Mouse (Mus musculus) midbrain, embryonic 15.5 days (tissue): ENCODE measurements around the gene Olfr1392. TPM values are rescaled to one million over a fixed set of nuclear protein-coding genes. Genes with fewer than 3 reads are reported as not detected.

Experiments used
- ATAC-seq: fragments of 200-750 bp; cut with Nextera tagmentation; replicated peaks from 2 replicates; pipeline ENCODE4 v1.8.0; 2017; ENCODE audit warnings: moderate TSS enrichment
- H3K27ac ChIP-seq: fragments of 300-500 bp; sonication (generic); 2 replicates; pipeline ENCODE4 v1.5.1; 2015; ENCODE audit warnings: mild to moderate bottlenecking, inconsistent platforms
- H3K27me3 ChIP-seq: fragments of 300-500 bp; sonication (generic); replicated peaks from 2 replicates; pipeline ENCODE4 v1.6.1; 2015; ENCODE audit warnings: inconsistent platforms
- H3K36me3 ChIP-seq: fragments of 300-500 bp; sonication (generic); replicated peaks from 2 replicates; pipeline ENCODE4 v1.6.1; 2015; ENCODE audit warnings: inconsistent platforms
- H3K4me1 ChIP-seq: fragments of 300-500 bp; sonication (generic); 2 replicates; pipeline ENCODE4 v1.6.1; 2015; ENCODE audit warnings: inconsistent platforms
- H3K4me2 ChIP-seq: fragments of 300-500 bp; sonication (generic); 2 replicates; pipeline ENCODE4 v1.6.1; 2015; ENCODE audit warnings: inconsistent platforms, mild to moderate bottlenecking, moderate library complexity
- H3K4me3 ChIP-seq: fragments of 300-500 bp; sonication (generic); 2 replicates; pipeline ENCODE4 v1.5.1; 2015; ENCODE audit warnings: mild to moderate bottlenecking, inconsistent platforms
- H3K9ac ChIP-seq: fragments of 300-500 bp; sonication (generic); 2 replicates; pipeline ENCODE4 v1.6.1; 2015; ENCODE audit warnings: mild to moderate bottlenecking, inconsistent platforms
- H3K9me3 ChIP-seq: fragments of 300-500 bp; sonication (generic); 2 replicates; pipeline ENCODE4 v1.6.1; 2016; ENCODE audit warnings: inconsistent platforms
- WGBS: fragments of 180-500 bp; shearing (Covaris S2); methylation state at CpG from one replicate; pipeline ENCODE4 v1.1.7; 2015; ENCODE audit warnings: mixed read lengths; 5-methylcytosine and 5-hydroxymethylcytosine counted together
- polyA plus RNA-seq: library from polyadenylated mRNA; unstranded; fragments of >200 nt; fragmentation: Nextera tagmentation; extraction: Ambion mirVana; gene quantifications from 2 replicates; pipeline ENCODE4 v1.2.1, GENCODE M21; 2015

The Olfr1392 gene
- polyA plus RNA-seq, 1 experiment from 2014 or later: 0.04 TPM

DNA sequence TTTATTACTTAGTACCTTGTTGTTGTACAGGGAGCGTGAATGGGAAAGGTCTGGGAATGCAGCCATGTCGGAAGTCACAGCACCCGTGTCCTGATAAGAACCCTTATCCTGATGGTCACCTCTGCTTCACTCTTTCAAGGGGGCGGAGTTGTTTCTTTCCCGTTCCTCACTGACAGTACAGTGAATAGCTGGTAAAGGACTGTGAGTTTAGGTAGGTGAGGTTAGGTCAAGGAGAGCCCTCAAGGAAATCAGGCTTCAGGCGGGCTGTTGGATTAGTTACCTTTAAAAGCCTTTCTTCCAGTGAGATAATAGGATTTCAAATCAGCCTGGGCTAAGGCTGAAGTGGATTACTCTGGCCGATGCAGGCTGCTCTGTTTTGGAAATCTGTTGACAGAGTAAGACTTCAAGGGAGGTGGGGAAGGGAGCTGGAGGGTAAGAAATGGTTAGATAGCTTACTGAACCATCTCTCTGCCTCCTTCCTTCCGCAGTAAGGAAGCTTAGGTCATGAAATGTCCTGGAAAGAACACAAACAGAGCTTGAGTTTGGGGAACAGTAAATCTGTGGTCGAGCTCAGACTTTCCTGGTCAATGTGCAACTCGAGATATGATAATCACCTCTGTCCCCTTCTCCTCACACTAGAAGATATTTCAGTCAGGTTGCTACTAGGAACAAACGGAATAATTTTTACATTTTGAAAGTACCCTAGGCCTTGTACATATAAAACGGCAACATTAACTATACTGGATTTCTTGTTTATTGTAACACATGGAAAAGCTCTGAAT lies 39.3 kb upstream of the Olfr1392 start:
- WGBS: 32% methylated on average over 12 of the region's 12 CpGs
- Histone ChIP-seq H3K27me3 (no peaks in the 10 kb centered on the region), H3K9ac (peak overlapping the region; percentile 93; the same call in 1 of the 2 replicates), H3K4me3 (peak overlapping the region; percentile 95; the same call in 1 of the 2 replicates), H3K36me3 (no peaks in the 10 kb centered on the region), H3K4me2 (peak overlapping the region; percentile 80), H3K4me1 (peaks cover 52% of the 10 kb centered on the region), H3K27ac (no peak overlapping the region), H3K9me3 (no peaks in the 10 kb centered on the region)
- no peak for ATAC-seq

DNA sequence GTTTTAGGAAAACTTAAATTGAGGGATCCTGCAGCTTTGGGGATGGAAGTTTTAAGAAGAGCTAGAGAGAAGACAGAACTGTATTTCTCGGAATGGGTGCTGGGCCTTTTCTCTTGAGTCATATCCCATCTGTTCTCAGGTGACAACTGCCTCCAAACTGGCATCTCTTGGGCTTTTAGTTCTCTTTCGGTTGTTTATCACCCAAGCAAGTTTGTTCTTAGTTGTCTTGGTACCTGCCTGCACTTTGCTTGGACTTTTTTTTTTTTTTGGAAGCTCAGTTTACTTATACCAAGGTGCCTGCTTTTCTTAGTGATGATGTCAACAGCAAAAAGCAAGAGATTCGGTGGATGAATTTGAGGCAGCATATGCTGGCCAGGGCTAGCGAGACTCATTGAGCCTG lies 38.6 kb upstream of the Olfr1392 start:
- H3K9ac ChIP-seq: no peak overlapping the region

DNA sequence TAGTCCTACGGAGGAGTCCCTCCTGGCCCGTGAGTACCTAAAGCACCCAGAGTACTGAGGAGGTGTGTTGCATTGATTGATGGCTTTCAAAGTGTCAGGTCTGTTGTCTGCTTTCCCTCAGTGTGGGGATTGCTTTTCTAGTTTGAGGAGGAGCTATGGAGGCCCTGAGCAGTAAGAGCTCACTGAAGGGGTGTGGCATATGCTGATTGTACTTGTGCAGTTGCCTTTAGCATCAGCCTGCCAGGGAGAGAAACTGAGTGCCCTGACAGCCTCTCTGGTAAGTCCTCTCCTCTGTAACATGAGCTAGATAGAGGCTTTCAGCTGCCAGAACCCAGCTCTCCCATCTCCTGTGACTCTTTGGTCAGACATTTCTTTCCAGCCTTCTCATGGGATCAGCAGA lies 37.8 kb upstream of the Olfr1392 start:
- H3K4me2 ChIP-seq: no peak overlapping the region

More for the DNA sequence above, 38.6 kb upstream of the Olfr1392 start:
- Histone ChIP-seq H3K27me3 (no peaks in the 10 kb centered on the region), H3K4me1 (peaks cover 57% of the 10 kb centered on the region), H3K9me3 (no peaks in the 10 kb centered on the region), H3K27ac (no peak overlapping the region), H3K4me2 (no peak overlapping the region), H3K4me3 (no peak overlapping the region), H3K36me3 (no peaks in the 10 kb centered on the region)
- ATAC-seq: no peak
- WGBS: 89% methylated on average over 4 of the region's 4 CpGs

DNA sequence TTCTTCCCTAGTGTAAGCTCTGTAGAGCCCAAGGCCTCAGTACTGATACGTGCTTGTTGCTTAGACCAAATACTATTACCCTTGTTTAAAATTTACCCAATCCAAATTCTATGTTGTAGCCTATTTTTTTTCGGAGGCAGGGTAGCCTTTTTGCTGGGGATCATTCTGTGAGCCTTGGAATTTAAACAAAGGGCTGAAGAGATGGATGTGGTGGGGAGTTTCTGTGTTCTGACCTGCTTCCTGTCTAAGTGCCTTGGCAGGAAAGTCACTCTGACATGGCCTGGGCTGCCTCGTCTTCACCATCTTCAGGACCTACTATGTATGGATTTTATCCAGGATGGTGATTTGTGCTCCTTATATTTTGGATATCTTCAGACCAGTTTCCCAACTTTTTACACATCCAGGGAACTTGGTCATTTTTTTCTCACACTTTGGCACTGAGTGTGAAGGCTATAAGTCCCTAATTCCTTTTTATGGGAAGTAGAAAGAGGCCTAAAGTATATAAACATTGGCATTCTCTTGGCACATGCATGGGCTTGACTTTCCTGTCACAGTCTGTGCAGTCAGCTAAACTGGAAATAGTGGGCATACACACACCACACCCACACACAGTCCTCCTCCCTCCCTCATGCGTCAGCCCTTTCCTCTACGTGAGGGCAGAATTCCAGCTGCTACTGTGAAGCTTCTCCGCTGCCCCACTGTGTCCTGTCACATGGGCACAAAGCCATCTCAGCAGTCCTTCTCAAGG lies 36.7 kb upstream of the Olfr1392 start:
- Histone ChIP-seq H3K4me1 (peaks cover 56% of the 10 kb centered on the region), H3K27me3 (no peaks in the 10 kb centered on the region), H3K27ac (no peak overlapping the region), H3K36me3 (no peaks in the 10 kb centered on the region), H3K4me2 (no peak overlapping the region), H3K9me3 (no peaks in the 10 kb centered on the region), H3K9ac (no peak overlapping the region), H3K4me3 (no peak overlapping the region)
- 56% methylated on average over 6 of the region's 6 CpGs for WGBS
- ATAC-seq: no peak

More for the DNA sequence above, 37.8 kb upstream of the Olfr1392 start:
- H3K9ac ChIP-seq: 0 out of 2 replicates have a peak overlapping the region, but pooled peaks have one; percentile 5
- no peak overlapping the region for H3K4me3 ChIP-seq
- no peaks in the 10 kb centered on the region for H3K9me3 ChIP-seq
- H3K36me3 ChIP-seq: no peaks in the 10 kb centered on the region
- H3K4me1 ChIP-seq: peaks cover 62% of the 10 kb centered on the region
- WGBS: 75% methylated on average over 2 of the region's 2 CpGs
- H3K27me3 ChIP-seq: no peaks in the 10 kb centered on the region
- ATAC-seq: no peak
- H3K27ac ChIP-seq: no peak overlapping the region

DNA sequence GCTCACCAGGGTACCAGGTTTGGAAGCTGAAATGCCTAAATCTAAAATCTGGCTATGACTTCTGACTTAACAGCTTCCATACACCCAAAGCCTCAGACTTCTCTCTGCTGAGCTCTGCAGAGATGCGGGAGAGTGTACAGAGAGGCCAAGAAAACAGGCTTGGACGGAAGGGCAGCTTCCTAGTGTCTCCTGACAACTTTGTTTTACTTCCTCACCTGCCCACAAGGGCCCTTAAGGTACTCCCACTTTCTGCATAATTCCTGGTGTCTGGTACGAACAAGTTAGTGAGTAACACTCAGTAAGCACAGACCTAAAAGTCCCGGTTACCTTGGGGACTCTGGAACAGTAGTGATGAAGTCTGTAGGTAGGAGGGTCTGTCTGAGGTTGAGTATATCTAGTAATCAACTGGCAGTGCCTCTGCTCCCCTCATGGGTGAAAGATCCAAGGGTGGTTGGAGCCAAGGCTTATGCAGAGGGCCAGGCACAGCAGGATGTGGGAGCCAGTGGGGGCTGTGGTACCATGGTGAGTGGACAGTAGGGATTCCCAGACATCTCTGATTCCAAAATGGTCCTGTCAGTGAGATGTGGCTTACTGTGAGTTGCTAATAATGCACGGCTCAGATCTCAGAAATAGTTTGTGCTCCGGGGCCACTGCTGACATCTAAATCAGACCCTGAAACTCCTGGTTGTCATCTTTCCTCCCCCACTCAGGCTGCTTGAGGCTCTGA lies 35.9 kb upstream of the Olfr1392 start:
- Histone ChIP-seq H3K36me3 (no peaks in the 10 kb centered on the region), H3K4me3 (no peak overlapping the region), H3K4me1 (peaks cover 56% of the 10 kb centered on the region), H3K9me3 (no peaks in the 10 kb centered on the region), H3K9ac (no peak overlapping the region), H3K4me2 (no peak overlapping the region), H3K27me3 (no peaks in the 10 kb centered on the region), H3K27ac (no peak overlapping the region)
- ATAC-seq: no peak
- WGBS: 67% methylated on average over 6 of the region's 6 CpGs

DNA sequence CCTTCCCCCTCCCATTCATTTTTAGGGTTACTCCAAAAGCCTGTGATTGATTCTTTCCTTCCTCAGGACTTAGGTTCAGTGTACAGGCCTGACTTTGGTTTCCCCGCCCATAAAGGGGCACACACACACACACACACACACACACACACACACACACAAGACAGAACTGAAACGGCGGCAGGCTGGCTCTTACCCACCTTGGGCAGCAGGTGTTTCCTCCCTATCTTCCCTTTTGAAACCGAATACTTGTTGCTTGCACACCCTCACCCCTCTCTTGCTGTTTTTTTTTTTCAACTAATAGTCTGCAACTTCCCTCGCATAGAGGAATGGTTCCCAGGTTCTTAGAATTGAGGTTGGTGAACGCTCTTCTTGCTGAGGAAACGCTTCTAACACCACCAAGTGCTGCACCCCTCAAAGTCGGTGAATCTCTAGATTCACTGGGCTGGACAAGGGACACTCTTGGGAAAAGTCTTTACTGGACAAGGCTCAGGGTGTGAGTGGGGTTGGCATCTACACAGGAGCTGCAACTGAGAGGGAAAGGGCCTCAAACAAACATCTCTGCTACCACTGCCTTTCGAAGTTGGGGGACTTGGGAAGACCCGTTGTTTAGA lies 35.2 kb upstream of the Olfr1392 start:
- Histone ChIP-seq H3K9ac (peak overlapping the region; percentile 65), H3K9me3 (no peaks in the 10 kb centered on the region), H3K4me2 (peak overlapping the region; percentile 86), H3K36me3 (no peaks in the 10 kb centered on the region), H3K27me3 (no peaks in the 10 kb centered on the region), H3K27ac (peak overlapping the region; percentile 31; the same call in 1 of the 2 replicates), H3K4me1 (peaks cover 51% of the 10 kb centered on the region), H3K4me3 (peak overlapping the region; percentile 51)
- ATAC-seq: no peak
- WGBS: 28% methylated on average over 10 of the region's 10 CpGs

DNA sequence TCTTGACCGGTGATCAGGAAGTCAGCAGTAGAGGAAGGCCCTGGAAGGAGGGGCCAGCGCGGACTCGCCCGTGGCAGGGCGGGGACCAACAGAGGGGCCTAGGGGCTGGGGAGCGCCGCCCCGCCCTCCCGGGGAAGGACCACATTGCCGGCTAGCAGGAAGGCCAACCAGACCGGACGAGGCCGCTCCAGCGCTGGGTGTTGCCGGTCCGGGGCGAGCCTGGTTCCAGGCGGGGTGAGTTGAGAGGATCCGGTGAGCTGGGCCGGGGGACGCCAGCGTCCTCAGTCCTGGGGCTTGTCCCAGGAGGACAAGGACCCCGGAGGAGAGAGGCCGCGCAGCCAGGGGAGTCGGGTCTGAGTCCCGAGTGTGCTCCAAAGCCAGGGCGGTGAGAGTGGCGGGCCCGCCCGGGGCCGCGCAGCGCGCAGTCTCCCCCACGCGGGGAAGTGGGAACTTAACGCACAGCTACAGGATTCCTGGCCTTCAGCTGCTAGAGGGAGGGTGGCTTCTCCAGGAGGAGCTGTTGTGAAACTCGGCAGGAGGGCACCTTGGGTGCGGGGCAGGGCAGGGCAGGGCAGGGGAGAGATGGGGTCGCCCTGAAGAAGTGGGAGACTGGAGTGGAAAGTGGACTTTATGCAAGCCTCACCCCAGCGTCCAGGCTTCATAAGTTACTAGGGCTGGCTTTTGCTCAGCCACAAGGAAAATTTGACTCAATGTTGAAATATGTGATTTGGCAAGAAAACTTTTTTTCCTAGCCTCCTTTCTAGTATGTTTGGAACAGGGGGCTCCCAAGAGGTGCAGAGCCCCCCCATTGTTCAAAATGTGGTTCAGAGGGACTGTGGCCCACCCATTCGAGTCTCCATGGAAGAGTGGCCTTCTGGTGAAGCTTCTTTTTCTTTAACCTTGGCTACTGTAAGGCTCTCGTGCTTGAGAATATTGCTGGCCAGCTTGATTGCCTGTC lies 34.4 kb upstream of the Olfr1392 start:
- Histone ChIP-seq H3K9me3 (no peaks in the 10 kb centered on the region), H3K27me3 (no peaks in the 10 kb centered on the region), H3K4me1 (peaks cover 43% of the 10 kb centered on the region), H3K9ac (peak overlapping the region; percentile 65), H3K4me3 (peak overlapping the region; percentile 51), H3K4me2 (peak overlapping the region; percentile 86), H3K36me3 (no peaks in the 10 kb centered on the region), H3K27ac (peak overlapping the region; percentile 48; the same call in 1 of the 2 replicates)
- 3% methylated on average over 44 of the region's 45 CpGs for WGBS
- peak; percentile 93 for ATAC-seq

DNA sequence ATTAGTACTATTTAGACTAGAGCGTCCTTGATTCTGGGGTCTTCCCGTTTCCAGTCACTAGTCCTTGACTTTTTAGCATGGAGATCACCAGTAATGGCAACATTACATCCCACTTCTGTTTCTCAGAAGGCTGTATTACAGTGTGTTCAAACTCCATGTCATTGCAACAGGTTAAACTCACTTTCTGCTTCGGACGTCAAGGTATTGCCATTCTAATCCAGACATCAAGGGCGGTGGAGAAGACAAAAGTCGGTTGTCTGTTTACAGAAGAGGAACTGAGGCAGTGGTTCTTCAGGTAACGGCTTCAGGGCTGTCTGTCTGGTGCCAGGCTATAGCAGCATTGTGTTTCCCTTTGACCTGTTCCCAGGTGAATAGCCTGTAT lies 33.7 kb upstream of the Olfr1392 start:
- 0 out of 2 replicates have a peak overlapping the region, but pooled peaks have one; percentile 51 for H3K4me3 ChIP-seq
- H3K4me1 ChIP-seq: peaks cover 38% of the 10 kb centered on the region
- H3K27me3 ChIP-seq: no peaks in the 10 kb centered on the region
- H3K36me3 ChIP-seq: no peaks in the 10 kb centered on the region
- H3K4me2 ChIP-seq: peak overlapping the region; percentile 86; the same call in 1 of the 2 replicates
- ATAC-seq: no peak
- WGBS: 75% methylated on average over 7 of the region's 7 CpGs
- H3K27ac ChIP-seq: no peak overlapping the region
- H3K9me3 ChIP-seq: no peaks in the 10 kb centered on the region
- no peak overlapping the region for H3K9ac ChIP-seq

DNA sequence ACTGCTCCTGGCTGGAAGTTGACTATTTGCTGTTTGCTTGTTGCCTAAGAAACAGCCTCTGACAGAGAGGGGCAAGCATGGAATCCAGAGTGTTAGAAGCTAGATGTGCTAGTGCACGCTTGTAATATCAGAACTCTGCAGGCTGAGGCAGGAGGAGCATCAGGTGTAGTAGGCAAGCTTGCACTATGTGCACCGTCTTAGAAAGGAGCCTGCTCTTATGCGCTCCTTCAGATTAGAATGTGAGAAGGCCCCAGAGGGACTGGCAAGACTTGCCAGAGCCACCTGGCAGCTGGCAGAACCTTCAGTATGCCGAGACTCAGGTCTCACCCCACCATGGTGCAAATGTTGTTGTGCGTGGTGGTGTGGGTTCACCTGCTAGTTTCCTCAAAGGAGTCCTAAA lies 33.0 kb upstream of the Olfr1392 start:
- Histone ChIP-seq H3K27me3 (no peaks in the 10 kb centered on the region), H3K9ac (no peak overlapping the region), H3K4me3 (no peak overlapping the region), H3K4me1 (peaks cover 31% of the 10 kb centered on the region), H3K9me3 (no peaks in the 10 kb centered on the region), H3K27ac (no peak overlapping the region), H3K4me2 (no peak overlapping the region), H3K36me3 (no peaks in the 10 kb centered on the region)
- WGBS: 90% methylated on average over 5 of the region's 5 CpGs
- ATAC-seq: no peak

DNA sequence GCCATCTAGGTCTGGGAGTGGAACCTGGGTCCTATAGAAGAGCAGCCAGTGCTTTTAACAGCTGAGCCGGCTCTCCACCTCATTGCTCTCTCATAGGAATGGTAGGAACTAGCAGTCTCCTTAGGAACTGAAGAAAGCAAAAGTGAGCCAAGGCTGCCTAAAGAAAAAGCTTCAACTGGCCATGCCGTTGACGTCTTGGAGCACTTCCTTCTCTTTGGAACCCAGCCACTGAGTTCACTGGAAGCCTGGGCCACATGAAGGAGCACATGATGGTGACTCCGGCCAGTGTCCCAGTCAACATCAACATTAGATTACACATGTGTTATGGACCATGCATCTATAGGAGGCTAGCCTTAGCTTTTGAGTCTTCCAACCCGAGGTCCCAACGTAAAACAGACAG lies 32.0 kb upstream of the Olfr1392 start:
- H3K36me3 ChIP-seq: no peaks in the 10 kb centered on the region
- no peak overlapping the region for H3K4me2 ChIP-seq
- ATAC-seq: no peak
- WGBS: 90% methylated on average over 6 of the region's 6 CpGs
- no peak overlapping the region for H3K9ac ChIP-seq
- no peaks in the 10 kb centered on the region for H3K9me3 ChIP-seq
- H3K4me3 ChIP-seq: no peak overlapping the region
- peaks cover 21% of the 10 kb centered on the region for H3K4me1 ChIP-seq
- no peaks in the 10 kb centered on the region for H3K27me3 ChIP-seq
- no peak overlapping the region for H3K27ac ChIP-seq

DNA sequence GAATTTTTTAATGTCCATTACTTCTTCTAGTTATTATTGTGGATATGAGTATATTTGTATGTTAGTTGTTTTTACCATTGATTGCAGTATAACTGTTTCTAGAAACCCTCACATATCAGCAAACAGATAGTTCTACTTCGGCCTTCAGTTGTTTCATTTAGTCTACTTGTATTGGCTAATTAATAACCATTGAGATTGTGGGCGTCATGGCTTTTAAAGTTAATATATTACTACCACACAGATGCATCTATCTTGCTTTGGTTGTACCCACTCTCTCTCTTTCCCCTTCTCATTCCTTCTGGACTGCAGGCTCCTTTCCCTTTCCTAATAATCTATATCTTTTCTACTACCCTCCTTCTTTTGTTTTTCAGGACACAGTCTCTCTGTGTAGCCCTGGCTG lies 25.8 kb upstream of the Olfr1392 start:
- no peak overlapping the region for H3K27ac ChIP-seq
- H3K36me3 ChIP-seq: peaks cover 8% of the 10 kb centered on the region
- WGBS: 97% methylated on average over 2 of the region's 2 CpGs
- H3K4me2 ChIP-seq: no peak overlapping the region
- no peak overlapping the region for H3K4me3 ChIP-seq
- no peak for ATAC-seq
- H3K27me3 ChIP-seq: no peaks in the 10 kb centered on the region
- no peak overlapping the region for H3K9ac ChIP-seq
- H3K4me1 ChIP-seq: no peaks in the 10 kb centered on the region
- no peaks in the 10 kb centered on the region for H3K9me3 ChIP-seq
